19 mouse cellular contexts compared by ENCODE assay signal in the genomic region with DNA sequence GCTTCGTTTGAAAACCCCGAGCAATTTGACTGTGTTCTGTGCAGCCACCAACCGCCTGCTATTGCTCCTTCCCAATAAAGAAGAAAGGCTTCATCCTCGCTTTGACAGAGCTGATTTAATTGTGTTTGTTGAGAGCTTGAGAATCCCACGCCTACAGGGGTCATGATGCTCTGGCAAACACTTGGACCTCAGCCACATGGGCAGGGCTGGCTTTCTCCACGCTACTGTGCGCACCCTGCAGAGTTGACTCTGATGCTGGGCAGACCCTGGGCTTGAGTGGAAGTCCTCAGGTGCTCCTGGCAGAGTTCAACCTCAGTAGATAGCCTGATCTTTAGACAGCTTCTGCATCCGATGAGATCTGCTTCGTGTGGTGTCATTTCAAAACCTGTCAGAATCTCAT. TPM values are rescaled to one million over a fixed set of nuclear protein-coding genes. Genes with fewer than 3 reads are reported as not detected.
"Had no signal": no experiment of that assay in that cellular context is flagged by ENCODE, and none has a peak within 500 bp of the region (broad histone marks: within the 10 kb centered on the region; RNA-seq: fewer than 3 reads in every experiment).

No protein-coding gene starts in this region.

- DNase-seq: kidney, adult 11 months; kidney, adult 8-10 months; kidney, postnatal 10 days; kidney, postnatal 36 days; layer of hippocampus, postnatal 36 days; liver; lung, adult 18-20 months; lung, postnatal 10 days; lung, postnatal 36 days; right cerebral cortex, adult 18-20 months; right cerebral cortex, postnatal 14 days; right cerebral cortex, postnatal 4 days; thymus, adult 2 months; thymus, postnatal 14 days; thymus, postnatal 4 days had no signal

RNA-seq across cellular contexts. Expression of a gene that starts 30.0 kb away (rescaled TPM):
- total RNA-seq: layer of hippocampus, adult 8-10 months; layer of hippocampus, postnatal 10 days; layer of hippocampus, postnatal 36 days; left cerebral cortex, adult 8-10 months; left cerebral cortex, postnatal 14 days had no signal
